ENCODE assay signal across 43 mouse cellular contexts in the genomic region with DNA sequence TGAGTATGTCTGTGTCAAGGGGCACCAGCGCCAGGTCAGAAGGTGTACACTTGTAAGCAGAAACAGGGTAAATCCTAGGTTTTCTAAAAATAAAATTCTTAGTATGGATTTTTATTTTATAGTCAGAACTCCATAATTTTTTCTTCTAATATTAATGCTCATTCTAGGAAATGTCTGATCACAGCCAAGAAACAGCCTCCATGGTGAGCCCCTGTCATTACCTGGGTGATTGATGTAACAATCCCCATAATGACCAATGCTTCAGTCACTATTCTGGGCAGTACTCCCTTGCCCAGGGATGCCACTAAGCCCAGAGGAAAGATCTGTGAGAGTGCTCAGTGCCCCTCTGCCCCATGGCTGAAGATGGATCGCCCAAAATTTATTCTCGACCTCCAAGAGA. TPM values are rescaled to one million over a fixed set of nuclear protein-coding genes. Genes with fewer than 3 reads are reported as not detected.
"Had no signal": no experiment of that assay in that cellular context is flagged by ENCODE, and none has a peak within 500 bp of the region (broad histone marks: within the 10 kb centered on the region; RNA-seq: fewer than 3 reads in every experiment).

A gene (plus strand): TSS at position 301 of the 400 bp plus-strand sequence.

- DNase-seq: heart, postnatal 10 days; heart, postnatal 14 days; heart, postnatal 36 days; heart, postnatal 4 days; kidney, adult 11 months; kidney, adult 18-20 months; kidney, adult 2 months; kidney, adult 8-10 months; kidney, adult 9 months; kidney, postnatal 10 days; kidney, postnatal 14 days; kidney, postnatal 25 days; kidney, postnatal 36 days; kidney, postnatal 4 days; layer of hippocampus, adult 9-11 months; layer of hippocampus, postnatal 36 days had no signal

- H3K4me3 ChIP-seq: heart, embryonic 10.5 days; heart, embryonic 12.5 days; heart, embryonic 13.5 days; heart, embryonic 15.5 days; hindbrain, embryonic 10.5 days; hindbrain, embryonic 12.5 days; hindbrain, embryonic 13.5 days; hindbrain, embryonic 15.5 days; intestine, embryonic 15.5 days; kidney, embryonic 15.5 days; layer of hippocampus, adult 2 months had no signal

- H3K27me3 ChIP-seq: heart, embryonic 12.5 days; heart, embryonic 13.5 days; heart, embryonic 15.5 days; hindbrain, embryonic 12.5 days; hindbrain, embryonic 13.5 days; hindbrain, embryonic 15.5 days; intestine, embryonic 15.5 days; kidney, embryonic 15.5 days had no signal

- H3K4me1 ChIP-seq: heart, embryonic 10.5 days; heart, embryonic 13.5 days; heart, embryonic 15.5 days; hindbrain, embryonic 10.5 days; hindbrain, embryonic 12.5 days; hindbrain, embryonic 13.5 days; hindbrain, embryonic 15.5 days; intestine, embryonic 15.5 days; kidney, embryonic 15.5 days had no signal

- H3K36me3 ChIP-seq: heart, embryonic 10.5 days; heart, embryonic 12.5 days; heart, embryonic 13.5 days; heart, embryonic 15.5 days; hindbrain, embryonic 10.5 days; hindbrain, embryonic 12.5 days; hindbrain, embryonic 13.5 days; hindbrain, embryonic 15.5 days; intestine, embryonic 15.5 days; kidney, embryonic 15.5 days had no signal

- H3K27ac ChIP-seq: heart, embryonic 10.5 days; heart, embryonic 13.5 days; heart, embryonic 15.5 days; hindbrain, embryonic 10.5 days; hindbrain, embryonic 12.5 days; hindbrain, embryonic 13.5 days; hindbrain, embryonic 14.5 days; hindbrain, embryonic 15.5 days; hindbrain, postnatal 0 days; intestine, embryonic 15.5 days; kidney, embryonic 15.5 days; kidney, postnatal 0 days; layer of hippocampus, adult 2 months had no signal

RNA-seq across cellular contexts. Expression of the gene that starts here (rescaled TPM):
- polyA plus RNA-seq: heart, embryonic 10.5 days; heart, embryonic 11.5 days; heart, embryonic 12.5 days; heart, embryonic 13.5 days; heart, embryonic 14.5 days; heart, embryonic 15.5 days; heart, embryonic 16.5 days; heart, postnatal 0 days; hindbrain, embryonic 10.5 days; hindbrain, embryonic 11.5 days; hindbrain, embryonic 12.5 days; hindbrain, embryonic 13.5 days; hindbrain, embryonic 14.5 days; hindbrain, embryonic 15.5 days; hindbrain, embryonic 16.5 days; hindbrain, postnatal 0 days; inflammation-experienced regulatory T-cells, adult 6 months; intestine, embryonic 14.5 days; intestine, embryonic 15.5 days; intestine, embryonic 16.5 days; intestine, postnatal 0 days; kidney, adult 2 months; kidney, embryonic 14.5 days; kidney, embryonic 15.5 days; kidney, embryonic 16.5 days; kidney, postnatal 0 days; large intestine, adult 2 months had no signal
